Mouse (Mus musculus): ENCODE data around the gene Bahcc1.

Gene Bahcc1

GRCm38 (mm10) chr11:120259792-120260768 is 27.3 kb downstream of the Bahcc1 start:
- no peak for DNase-seq (ENCODE audit: low read depth in 1 of 2, low spot score in 2 of 2)

- no peak for DNase-seq (ENCODE audit: low read depth in 1 of 2, low spot score in 2 of 2)
Measured at GRCm38 (mm10) chr11:120260769-120261150, 28.0 kb downstream of the Bahcc1 start.

GRCm38 (mm10) chr11:120261416-120262355 is 28.9 kb downstream of the Bahcc1 start:
- peak; percentile 47 to 48 for DNase-seq (ENCODE audit: low read depth in 1 of 2, low spot score in 2 of 2)

- DNase-seq (ENCODE audit: low read depth in 1 of 2, low spot score in 2 of 2) = peak; percentile 76
Measured at GRCm38 (mm10) chr11:120262356-120262901, 29.7 kb downstream of the Bahcc1 start.

GRCm38 (mm10) chr11:120263176-120263575 is 30.4 kb downstream of the Bahcc1 start:
- DNase-seq (ENCODE audit: low read depth in 1 of 2, low spot score in 2 of 2) = no peak

GRCm38 (mm10) chr11:120264008-120264407 is 31.3 kb downstream of the Bahcc1 start:
- DNase-seq (ENCODE audit: low read depth in 1 of 2, low spot score in 2 of 2) = no peak

- DNase-seq (ENCODE audit: low read depth in 1 of 2, low spot score in 2 of 2) = no peak
Measured at GRCm38 (mm10) chr11:120265458-120265857, 32.7 kb downstream of the Bahcc1 start.

- no peak for DNase-seq (ENCODE audit: low read depth in 1 of 2, low spot score in 2 of 2)
Measured at GRCm38 (mm10) chr11:120266259-120266758, 33.6 kb downstream of the Bahcc1 start.

GRCm38 (mm10) chr11:120267274-120267673 is 34.5 kb downstream of the Bahcc1 start:
- DNase-seq (ENCODE audit: low read depth in 1 of 2, low spot score in 2 of 2) = no peak

GRCm38 (mm10) chr11:120267676-120268075 is 34.9 kb downstream of the Bahcc1 start:
- no peak for DNase-seq (ENCODE audit: low read depth in 1 of 2, low spot score in 2 of 2)

- peak in 1 of 2 experiments; percentile 42 for DNase-seq (ENCODE audit: low read depth in 1 of 2, low spot score in 2 of 2)
Measured at GRCm38 (mm10) chr11:120268195-120268967, 35.6 kb downstream of the Bahcc1 start.

GRCm38 (mm10) chr11:120269007-120269406 is 36.3 kb downstream of the Bahcc1 start:
- DNase-seq (ENCODE audit: low read depth in 1 of 2, low spot score in 2 of 2) = no peak

- no peak for DNase-seq (ENCODE audit: low read depth in 1 of 2, low spot score in 2 of 2)
Measured at GRCm38 (mm10) chr11:120269498-120270104, 36.9 kb downstream of the Bahcc1 start.

- no peak for DNase-seq (ENCODE audit: low read depth in 1 of 2, low spot score in 2 of 2)
Measured at GRCm38 (mm10) chr11:120279335-120279734, 46.6 kb downstream of the Bahcc1 start.

- DNase-seq (ENCODE audit: low read depth in 1 of 2, low spot score in 2 of 2) = no peak
Measured at GRCm38 (mm10) chr11:120280281-120280773, 47.6 kb downstream of the Bahcc1 start.

- DNase-seq (ENCODE audit: low read depth in 1 of 2, low spot score in 2 of 2) = no peak
Measured at GRCm38 (mm10) chr11:120280774-120281173, 48.0 kb downstream of the Bahcc1 start.

- DNase-seq (ENCODE audit: low read depth in 1 of 2, low spot score in 2 of 2) = no peak
Measured at GRCm38 (mm10) chr11:120281197-120281596, 48.5 kb downstream of the Bahcc1 start.

GRCm38 (mm10) chr11:120283542-120283941 is 50.8 kb downstream of the Bahcc1 start:
- DNase-seq (ENCODE audit: low read depth in 1 of 2, low spot score in 2 of 2) = no peak

GRCm38 (mm10) chr11:120289644-120290043 is 56.9 kb downstream of the Bahcc1 start:
- no peak for DNase-seq (ENCODE audit: low read depth in 1 of 2, low spot score in 2 of 2)

- no peak for DNase-seq (ENCODE audit: low read depth in 1 of 2, low spot score in 2 of 2)
Measured at GRCm38 (mm10) chr11:120290266-120290665, 57.5 kb downstream of the Bahcc1 start.
